Mouse (Mus musculus) Patski (cell line): ENCODE data around the gene Msl1. TPM values are rescaled to one million over a fixed set of nuclear protein-coding genes. Genes with fewer than 3 reads are reported as not detected.

ENCODE experiments used
- ATAC-seq: fragments of 100-300 bp; one replicate; pipeline ENCODE4 v1.8.0; 2021
- CTCF ChIA-PET: fragments of 350-600 bp; sonication (Branson Sonifier 250); formaldehyde crosslinking; loops from one replicate; lab custom pipeline; 2022; ENCODE audit warnings: inconsistent platforms; lab: Charles Lee
- POLR2A ChIA-PET: fragments of 350-600 bp; sonication (Branson Sonifier 250); formaldehyde crosslinking; loops from one replicate; lab custom pipeline; 2022; ENCODE audit warnings: antibody characterized with exemption, inconsistent platforms; lab: Charles Lee
- DNase-seq: peaks from one replicate; pipeline ENCODE4 v3.0.0-alpha.2; 2011; ENCODE audit warnings: low read depth, low spot score
- H3K27me3 ChIP-seq: fragments of 371-371 bp; one replicate; pipeline ENCODE4 v1.5.1; 2021
- CTCF ChIP-seq: fragments of 100-300 bp; IDR thresholded peaks from one replicate; pipeline ENCODE4 v1.5.1; 2021
- in situ Hi-C: fragments of 300-500 bp; cut with MboI; formaldehyde crosslinking; loops from 3 replicates; pipeline ENCODE4 v1.11.1; 2018; ENCODE audit warnings: low pct_unique_long_range_greater_than_20kb, mixed read lengths
- polyA plus RNA-seq: library from polyadenylated mRNA; unstranded; gene quantifications from one replicate; pipeline ENCODE4 v1.2.3, GENCODE M21; 2021

Gene Msl1
- polyA plus RNA-seq, 1 experiment from 2014 or later = 69.9 TPM

GRCm38 (mm10) chr11:98769007-98769954, 26.0 kb upstream of the Msl1 start:
- in situ Hi-C loops = no loop called here
- CTCF ChIA-PET = interaction anchor here (1.1 to 1.4 kb wide), 4 partner anchors 8 to 28 kb away, joined by 3 to 4 read pairs (median 4); partner anchors contain the start of gene Thra
- ATAC-seq = no peak
- no peak for TF ChIP-seq CTCF
- POLR2A ChIA-PET = no interaction called here
- H3K27me3 ChIP-seq = no peaks in the 10 kb centered on the region
- DNase-seq = no peak

DNA sequence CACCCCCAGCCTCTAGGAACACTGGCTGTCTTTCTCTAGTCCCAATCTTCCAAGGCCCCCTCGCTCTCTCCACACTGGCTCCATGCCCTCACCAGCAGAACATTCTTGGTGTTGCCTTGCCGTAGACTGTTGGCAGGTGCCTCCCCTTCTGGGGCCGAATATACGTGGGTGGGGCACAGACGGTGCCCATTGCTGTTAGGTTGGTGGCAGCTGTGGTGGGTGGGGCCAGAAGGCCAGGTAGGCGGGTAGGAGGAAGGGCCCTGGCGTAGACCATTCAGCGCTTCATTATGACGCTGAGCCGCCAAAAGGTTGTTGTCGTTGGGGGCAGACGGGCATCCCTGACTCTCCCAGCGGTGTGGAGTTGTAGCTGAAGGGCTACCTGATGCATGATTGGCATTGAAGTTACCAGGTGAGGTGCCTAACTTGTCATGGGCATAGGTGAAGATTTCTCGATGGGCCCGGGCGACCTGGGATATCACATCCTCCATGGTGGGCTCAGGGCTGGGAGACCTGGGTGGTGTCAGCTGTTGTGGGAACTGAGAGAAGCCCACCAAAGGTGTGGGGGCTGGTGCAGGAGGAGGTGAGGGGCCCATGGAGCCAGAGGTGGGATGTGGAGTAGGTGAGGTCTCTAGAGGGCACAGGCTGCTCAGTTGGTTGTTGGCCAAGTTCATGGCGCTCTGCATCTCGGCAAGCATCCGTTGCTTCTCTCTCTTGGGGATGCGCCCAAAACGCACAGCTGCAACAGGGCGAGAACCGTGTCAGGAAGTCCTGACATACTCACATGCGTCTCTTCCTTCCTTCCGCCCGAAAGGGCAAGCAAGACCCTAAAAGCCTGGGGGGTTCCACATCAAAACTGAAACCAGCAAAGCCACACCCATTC, 25.0 kb upstream of the Msl1 start:
- DNase-seq = no peak

DNA sequence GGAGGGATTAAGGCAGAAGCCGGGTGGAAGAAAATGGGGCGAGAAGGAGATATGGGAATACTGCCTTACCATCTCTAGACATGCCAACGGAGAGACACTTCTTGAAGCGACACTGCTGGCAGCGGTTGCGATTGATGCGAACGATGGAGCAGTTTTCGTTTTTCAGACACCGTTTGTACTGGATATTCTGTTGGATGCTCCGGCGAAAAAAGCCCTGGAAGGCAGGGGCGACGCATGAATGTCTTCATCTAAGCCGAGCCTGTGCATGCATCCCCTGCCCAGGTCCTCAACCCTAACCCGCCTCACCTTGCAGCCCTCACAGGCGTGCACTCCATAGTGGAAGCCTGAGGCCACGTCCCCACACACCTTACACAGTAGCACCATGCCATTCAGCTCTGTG, 24.2 kb upstream of the Msl1 start:
- ATAC-seq (no peak), DNase-seq (no peak)
- no peaks in the 10 kb centered on the region for H3K27me3 ChIP-seq
- ChIA-PET CTCF (interaction anchor here (1.6 to 7.3 kb wide), 3 partner anchors 10 to 18 kb away, joined by 3 to 74 read pairs (median 9); no protein-coding TSS in a partner anchor), POLR2A (interaction anchor here (0.6 to 5.1 kb wide), 3 partner anchors 15 to 29 kb away, joined by 12 to 48 read pairs (median 23); no protein-coding TSS in a partner anchor)
- no peak for TF ChIP-seq CTCF
- in situ Hi-C loops = no loop called here

More for the DNA sequence above, 25.0 kb upstream of the Msl1 start:
- no peak for ATAC-seq
- ChIA-PET CTCF (interaction anchor here (1.1 to 1.4 kb wide), 3 partner anchors 9 to 29 kb away, joined by 4 read pairs; partner anchors contain the start of gene Thra), POLR2A (no interaction called here)
- TF ChIP-seq CTCF = no peak
- H3K27me3 ChIP-seq = no peaks in the 10 kb centered on the region
- in situ Hi-C loops = no loop called here

DNA sequence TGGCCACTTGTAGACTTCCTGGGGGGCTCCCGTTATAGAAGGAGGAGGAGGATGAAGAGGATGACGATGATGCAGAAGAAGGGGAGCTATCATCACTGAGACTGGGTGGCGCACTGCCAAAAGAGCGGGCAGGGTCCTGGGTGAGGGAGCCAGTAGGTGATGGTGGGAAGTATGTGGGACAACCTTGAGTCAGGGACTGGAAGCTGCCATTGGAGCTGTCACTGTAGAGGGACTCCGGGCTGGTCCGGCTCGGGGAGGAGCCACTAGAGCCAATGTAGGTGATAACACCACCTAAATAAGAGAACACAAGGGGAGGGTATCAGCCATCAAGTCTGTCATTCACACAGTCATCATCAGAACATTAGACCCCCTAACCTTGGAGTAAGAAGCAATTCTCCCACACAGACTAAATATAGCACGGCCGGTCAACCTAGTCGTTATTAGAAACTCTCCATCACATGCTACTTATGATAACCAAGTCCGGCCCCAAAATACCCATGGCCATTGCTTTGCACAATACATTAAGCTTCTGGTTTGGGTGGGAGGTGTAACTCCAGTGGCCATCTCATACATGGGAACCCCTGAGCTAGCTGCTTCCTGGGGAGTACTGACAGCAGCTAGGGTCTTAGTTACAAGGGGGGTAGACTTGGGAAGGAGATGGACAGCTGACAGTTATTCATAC, 23.3 kb upstream of the Msl1 start:
- DNase-seq (no peak), ATAC-seq (no peak)
- in situ Hi-C loops = no loop called here
- ChIA-PET CTCF (interaction anchor here (1.1 to 7.3 kb wide), 6 partner anchors 11 to 54 kb away, joined by 3 to 74 read pairs (median 6); no protein-coding TSS in a partner anchor), POLR2A (interaction anchor here (1.5 to 5.1 kb wide), 3 partner anchors 15 to 66 kb away, joined by 3 to 48 read pairs (median 23); no protein-coding TSS in a partner anchor)
- TF ChIP-seq CTCF = no peak
- no peaks in the 10 kb centered on the region for H3K27me3 ChIP-seq

DNA sequence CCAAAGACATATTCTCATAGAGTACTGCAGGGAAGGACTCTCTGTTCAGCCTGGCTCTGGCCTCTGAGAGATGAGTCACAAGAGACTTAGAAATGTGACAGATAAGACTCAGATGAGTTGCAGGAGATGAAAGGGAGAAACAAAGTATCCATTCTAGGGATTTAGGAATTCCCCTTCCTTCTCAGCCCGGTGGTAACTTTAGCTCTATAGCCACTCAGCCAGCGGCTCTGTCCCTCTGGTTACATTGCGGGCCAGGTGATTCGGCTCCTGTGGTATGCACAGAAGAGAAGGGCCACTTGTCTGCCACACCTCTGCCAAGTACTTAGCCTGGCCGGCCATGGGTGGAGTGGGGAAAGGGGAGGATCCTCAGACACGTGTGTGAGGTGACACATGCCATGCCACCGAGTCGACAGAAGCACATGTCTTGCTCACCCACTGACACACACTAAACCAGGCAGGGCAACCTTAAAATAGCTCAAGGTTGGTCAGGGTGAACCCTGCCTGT, 22.6 kb upstream of the Msl1 start:
- H3K27me3 ChIP-seq = no peaks in the 10 kb centered on the region
- ATAC-seq (peak; percentile 10), DNase-seq (no peak)
- in situ Hi-C loops = no loop called here
- no peak for TF ChIP-seq CTCF
- POLR2A ChIA-PET = interaction anchor here (1.0 to 5.1 kb wide), 4 partner anchors 9 to 67 kb away, joined by 3 to 48 read pairs (median 14); no protein-coding TSS in a partner anchor
- CTCF ChIA-PET = interaction anchor here (0.7 to 7.3 kb wide), 10 partner anchors 11 to 72 kb away, joined by 3 to 74 read pairs (median 4); no protein-coding TSS in a partner anchor

DNA sequence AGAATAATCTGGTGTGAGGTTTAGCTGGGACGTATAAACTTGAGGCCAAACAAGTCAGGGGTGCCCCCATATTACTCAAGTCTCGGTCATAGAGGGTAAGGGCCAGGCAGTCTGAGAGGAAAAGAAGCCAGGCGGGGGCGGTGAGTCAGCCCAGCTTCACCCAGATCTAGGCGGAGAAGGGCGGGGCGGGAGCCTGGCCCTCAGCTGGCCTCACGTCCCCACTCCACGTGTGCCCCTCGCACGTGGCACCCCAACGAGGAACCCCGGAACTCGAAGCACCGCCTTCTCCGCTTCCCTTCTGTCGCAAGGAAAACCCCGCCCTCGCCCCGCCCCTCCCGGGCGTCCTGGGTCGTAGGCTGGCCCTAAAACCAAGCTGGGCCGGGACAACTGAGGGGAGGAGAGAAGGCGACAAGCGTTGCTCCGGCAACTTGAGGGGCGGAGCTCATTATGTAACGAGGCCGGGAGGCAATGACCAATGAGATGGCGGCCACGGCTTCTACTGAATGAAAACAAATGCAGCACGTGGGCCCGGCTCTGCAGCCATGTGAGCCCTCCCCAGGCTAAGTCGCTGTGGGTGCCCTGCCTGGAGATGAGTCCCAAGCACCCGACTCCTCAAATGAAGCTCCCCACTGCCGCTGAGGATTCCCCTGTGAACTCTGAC, 21.6 kb upstream of the Msl1 start:
- H3K27me3 ChIP-seq = no peaks in the 10 kb centered on the region
- no peak for TF ChIP-seq CTCF
- ChIA-PET CTCF (interaction anchor here (0.8 to 7.3 kb wide), 7 partner anchors 14 to 73 kb away, joined by 3 to 74 read pairs (median 5); no protein-coding TSS in a partner anchor), POLR2A (interaction anchor here (0.7 to 5.1 kb wide), 6 partner anchors 10 to 68 kb away, joined by 3 to 48 read pairs (median 6); no protein-coding TSS in a partner anchor)
- DNase-seq (peak; percentile 97), ATAC-seq (peak; percentile 58)
- in situ Hi-C loops = no loop called here

- CTCF ChIA-PET = interaction anchor here (7.3 kb wide), 1 partner anchor 13 kb away, joined by 74 read pairs; no protein-coding TSS in a partner anchor
- in situ Hi-C loops = no loop called here
These were observed 20.6 kb upstream of the Msl1 start, which contains the start of gene Nr1d1 for GRCm38 (mm10) chr11:98774582-98775347. Gene Nr1d1 (minus strand): TSS chr11:98775333.

More at GRCm38 (mm10) chr11:98774582-98775347, 20.6 kb upstream of the Msl1 start, which contains the start of gene Nr1d1:
- TF ChIP-seq CTCF = no peak
- DNase-seq (no peak), ATAC-seq (peak; percentile 2)
- POLR2A ChIA-PET = interaction anchor here (0.8 to 5.1 kb wide), 6 partner anchors 12 to 67 kb away, joined by 3 to 48 read pairs (median 6); partner anchors contain the start of genes Msl1 and Thra
- H3K27me3 ChIP-seq = no peaks in the 10 kb centered on the region
